Mouse (Mus musculus): ENCODE results near the gene Osbpl2.
"Not testable (repeated sequence)": the region's sequence is repeated elsewhere in the genome, so short reads cannot be mapped to it uniquely, and the experiment has no call there.

Osbpl2 gene

GRCm38 (mm10) chr2:180154796-180155195 lies 35.7 kb downstream of the Osbpl2 start:
- DNase-seq (ENCODE audit: low spot score): no peak

DNA sequence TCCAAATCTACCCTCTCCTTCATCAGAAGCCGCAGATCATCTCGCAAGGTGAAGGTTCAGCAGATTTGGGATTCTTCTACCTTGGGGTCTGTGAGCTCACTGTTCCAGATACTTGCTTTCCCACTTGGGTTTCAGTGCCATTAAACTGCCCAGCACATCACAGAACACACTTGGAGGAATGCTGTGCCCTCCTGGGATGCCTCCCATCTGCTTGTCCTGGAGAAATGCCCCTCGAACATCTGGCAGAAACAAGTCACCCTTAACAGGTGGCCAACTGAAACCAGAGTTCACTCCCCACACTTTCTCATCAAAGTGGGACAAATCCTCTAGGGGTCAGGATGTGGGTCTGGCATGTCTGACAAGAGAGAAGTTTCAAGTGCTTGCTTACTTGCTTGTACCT lies 39.5 kb downstream of the Osbpl2 start:
- DNase-seq (ENCODE audit: low spot score): no peak

DNA sequence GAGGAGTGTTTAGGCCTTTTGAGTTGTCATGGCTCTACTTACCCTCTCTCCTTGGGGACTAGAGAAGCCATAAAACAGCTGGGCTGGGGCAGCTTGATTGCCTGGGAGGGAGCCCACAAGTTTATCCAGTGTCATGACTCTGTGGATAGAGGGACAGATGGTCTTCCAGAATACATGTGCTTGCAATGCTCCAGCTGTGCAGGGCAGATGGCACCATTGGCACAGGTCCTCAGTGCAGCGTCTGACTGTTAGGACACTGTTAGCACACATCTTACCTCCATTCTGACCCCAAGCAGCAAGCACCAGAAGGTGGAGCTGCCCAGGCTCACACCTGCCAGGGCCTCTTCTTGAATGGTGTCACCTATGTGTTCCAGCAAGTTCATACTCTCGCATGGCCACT lies 46.7 kb downstream of the Osbpl2 start:
- no peak for DNase-seq (ENCODE audit: low spot score)

- DNase-seq (ENCODE audit: low spot score): no peak
These were observed 47.8 kb downstream of the Osbpl2 start for GRCm38 (mm10) chr2:180166869-180167268.

GRCm38 (mm10) chr2:180170151-180170805 lies 51.2 kb downstream of the Osbpl2 start:
- DNase-seq (ENCODE audit: low spot score): no peak

- DNase-seq (ENCODE audit: low spot score): peak; percentile 93
These were observed 51.9 kb downstream of the Osbpl2 start, which contains the start of gene Adrm1 for GRCm38 (mm10) chr2:180170806-180171521. TSS of gene Adrm1 (plus strand) at chr2:180171485.

GRCm38 (mm10) chr2:180171522-180172070 lies 52.5 kb downstream of the Osbpl2 start:
- DNase-seq (ENCODE audit: low spot score): peak; percentile 32

DNA sequence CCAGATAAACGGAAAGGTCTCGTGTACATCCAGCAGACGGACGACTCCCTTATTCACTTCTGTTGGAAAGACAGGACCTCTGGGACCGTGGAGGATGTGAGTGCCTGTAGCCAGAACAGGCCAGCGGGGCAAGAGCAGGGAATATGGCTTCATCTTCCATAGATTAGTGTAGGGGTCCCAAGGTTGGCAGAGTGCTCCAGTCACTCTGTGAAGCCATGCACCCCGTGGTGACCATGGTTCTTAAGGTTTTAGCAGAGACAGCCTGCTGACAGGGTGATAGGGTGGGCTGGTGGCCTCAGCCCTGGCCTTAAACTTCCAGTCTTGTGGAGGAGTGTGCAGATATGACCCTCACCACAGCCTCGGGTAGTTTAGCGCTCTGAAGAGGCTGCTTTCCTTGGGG lies 53.0 kb downstream of the Osbpl2 start:
- DNase-seq (ENCODE audit: low spot score): no peak

DNA sequence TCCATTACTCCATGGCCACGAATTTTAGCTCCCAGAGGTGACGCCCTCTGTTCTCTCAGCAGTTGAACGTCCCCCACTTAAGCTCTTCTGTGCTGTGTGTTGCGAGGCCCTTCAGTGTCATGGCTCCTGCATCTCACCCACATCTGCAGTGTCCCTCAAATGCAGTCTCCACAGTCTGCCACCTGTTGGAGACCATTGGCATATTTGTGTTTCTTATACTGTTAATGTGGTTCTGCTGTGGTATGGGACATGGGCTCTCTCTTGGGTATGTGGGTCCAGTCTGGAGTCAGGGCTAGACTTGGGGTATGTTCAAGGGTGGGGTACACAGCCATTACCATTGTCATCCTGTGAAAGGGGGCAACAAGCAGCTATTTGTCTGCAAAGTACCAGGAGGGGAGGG lies 54.1 kb downstream of the Osbpl2 start:
- DNase-seq (ENCODE audit: low spot score): no peak

GRCm38 (mm10) chr2:180173711-180174110 lies 54.6 kb downstream of the Osbpl2 start:
- DNase-seq (ENCODE audit: low spot score): not testable (repeated sequence)

- no peak for DNase-seq (ENCODE audit: low spot score)
These were observed 55.0 kb downstream of the Osbpl2 start for GRCm38 (mm10) chr2:180174121-180174520.

DNA sequence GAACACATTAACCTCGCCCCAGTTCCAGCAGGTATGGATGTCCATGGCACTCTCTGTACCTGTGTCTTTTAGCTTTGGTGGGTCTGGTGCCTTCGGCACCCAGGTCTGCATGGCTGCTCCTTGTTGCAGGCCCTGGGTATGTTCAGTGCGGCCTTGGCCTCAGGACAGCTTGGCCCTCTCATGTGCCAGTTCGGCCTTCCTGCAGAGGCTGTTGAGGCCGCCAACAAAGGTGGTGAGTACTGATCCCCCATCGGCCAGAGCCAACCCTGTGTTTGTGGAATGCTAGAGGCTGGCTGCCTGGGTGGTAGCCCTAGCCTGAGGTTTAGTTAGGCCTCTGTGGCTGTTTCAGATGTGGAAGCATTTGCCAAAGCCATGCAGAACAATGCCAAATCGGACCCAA lies 56.6 kb downstream of the Osbpl2 start:
- DNase-seq (ENCODE audit: low spot score): no peak

DNA sequence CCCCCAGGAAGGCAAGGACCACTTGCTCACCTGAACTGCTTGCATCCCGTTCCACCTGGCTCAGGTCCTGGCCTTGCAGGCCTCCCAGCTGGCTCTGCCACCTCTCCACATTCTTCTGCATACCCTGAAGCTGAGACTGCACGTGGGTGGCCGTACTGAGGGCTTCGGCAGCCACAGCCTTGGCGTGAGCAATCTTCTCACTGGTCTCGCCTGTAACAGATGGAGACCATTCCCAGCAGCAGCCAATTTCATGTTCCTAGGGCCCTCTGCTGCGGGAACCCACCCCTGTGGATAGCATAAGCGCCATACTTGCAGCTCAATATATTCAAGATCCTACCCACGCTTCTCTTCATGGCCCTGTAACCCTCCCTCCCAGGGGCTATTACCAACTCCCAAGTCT lies 62.4 kb downstream of the Osbpl2 start:
- no peak for DNase-seq (ENCODE audit: low spot score)

DNA sequence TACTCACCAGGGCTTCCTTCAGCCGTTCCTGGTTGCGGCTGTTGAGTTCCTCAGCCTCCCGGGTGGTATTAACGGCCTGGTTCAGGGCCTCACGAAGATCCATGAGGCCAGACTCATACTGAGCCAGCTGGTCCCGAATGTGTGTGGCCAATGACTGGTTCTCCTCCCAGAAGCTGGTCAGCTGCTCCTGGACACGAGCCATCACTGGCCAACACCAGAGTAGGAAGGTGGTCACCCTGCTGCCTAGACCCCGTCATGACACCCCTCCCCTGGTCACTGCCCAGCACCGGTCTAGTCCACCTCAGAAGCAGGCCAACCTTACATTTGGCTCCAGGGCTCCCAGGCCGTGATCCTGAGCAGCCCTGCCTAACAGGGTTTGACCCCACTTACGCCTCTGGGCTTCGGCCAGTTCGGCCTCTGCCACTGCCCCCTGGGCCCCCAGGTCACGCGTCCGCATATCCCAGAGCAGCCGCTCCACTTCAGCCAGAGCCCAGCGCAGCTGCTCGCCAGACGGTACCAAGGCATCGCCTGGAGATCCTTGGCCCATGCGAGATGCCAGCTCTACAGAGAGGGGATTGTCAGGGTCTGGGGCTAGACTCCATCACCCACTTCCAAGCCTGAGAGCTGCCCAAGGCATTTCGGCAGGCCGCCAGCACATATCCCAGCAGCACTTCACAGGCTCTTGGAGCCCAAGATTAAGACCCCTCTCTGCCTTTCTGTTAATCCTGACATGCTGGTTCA lies 65.1 kb downstream of the Osbpl2 start:
- no peak for DNase-seq (ENCODE audit: low spot score)

GRCm38 (mm10) chr2:180184752-180185109 lies 65.6 kb downstream of the Osbpl2 start:
- no peak for DNase-seq (ENCODE audit: low spot score)

GRCm38 (mm10) chr2:180185686-180186085 lies 66.6 kb downstream of the Osbpl2 start:
- no peak for DNase-seq (ENCODE audit: low spot score)

GRCm38 (mm10) chr2:180187362-180187761 lies 68.3 kb downstream of the Osbpl2 start:
- no peak for DNase-seq (ENCODE audit: low spot score)

- DNase-seq (ENCODE audit: low spot score): no peak
These were observed 77.7 kb downstream of the Osbpl2 start for GRCm38 (mm10) chr2:180196610-180197322.

- no peak for DNase-seq (ENCODE audit: low spot score)
These were observed 78.4 kb downstream of the Osbpl2 start for GRCm38 (mm10) chr2:180197323-180198037.

- DNase-seq (ENCODE audit: low spot score): no peak
These were observed 79.7 kb downstream of the Osbpl2 start for GRCm38 (mm10) chr2:180198782-180199181.

GRCm38 (mm10) chr2:180200681-180201080 lies 81.6 kb downstream of the Osbpl2 start:
- DNase-seq (ENCODE audit: low spot score): no peak

Measured in ovary, adult 18-20 months (tissue).